Mouse (Mus musculus): ENCODE measurements at regions not wholly inside any gene's neighbourhood (a gene's known extent, or its start where the extent isn't known, plus 50 kb on each side); places are given as distances from the start of the nearest gene placed in this dataset.

DNA sequence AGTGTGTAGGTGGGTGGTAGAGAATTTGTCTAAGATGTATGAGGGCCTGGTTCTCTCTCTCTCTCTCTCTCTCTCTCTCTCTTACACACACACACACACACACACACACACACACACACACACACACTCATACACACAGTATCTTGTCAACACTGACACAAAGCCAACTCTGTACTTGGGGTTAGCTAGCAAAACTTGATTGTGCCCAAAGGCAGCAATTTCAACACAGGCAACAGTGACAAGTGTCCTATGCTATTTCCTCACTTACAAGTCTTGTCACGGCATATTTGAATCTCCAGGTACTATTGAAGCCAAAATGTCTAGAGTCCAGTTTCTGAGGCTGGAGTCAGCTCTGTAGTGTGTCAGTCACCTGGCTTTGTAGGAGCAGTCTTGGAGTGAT, 150.1 kb upstream of the Gm5148 start:
- no peak for DNase-seq
- intact Hi-C loops (cut with DNase I): loop anchor here (5.0 kb wide), 1 partner anchor 102 kb away; no protein-coding TSS in a partner anchor

GRCm38 (mm10) chr3:37872329-37872728, 148.0 kb upstream of the Gm5148 start:
- no peak for DNase-seq
- intact Hi-C loops (cut with DNase I): loop anchor here (5.0 kb wide), 1 partner anchor 100 kb away; no protein-coding TSS in a partner anchor

- intact Hi-C loops (cut with DNase I): loop anchor here (5.0 kb wide), 1 partner anchor 99 kb away; no protein-coding TSS in a partner anchor
- DNase-seq: no peak
Observed at GRCm38 (mm10) chr3:37871076-37871475, 146.8 kb upstream of the Gm5148 start.

DNA sequence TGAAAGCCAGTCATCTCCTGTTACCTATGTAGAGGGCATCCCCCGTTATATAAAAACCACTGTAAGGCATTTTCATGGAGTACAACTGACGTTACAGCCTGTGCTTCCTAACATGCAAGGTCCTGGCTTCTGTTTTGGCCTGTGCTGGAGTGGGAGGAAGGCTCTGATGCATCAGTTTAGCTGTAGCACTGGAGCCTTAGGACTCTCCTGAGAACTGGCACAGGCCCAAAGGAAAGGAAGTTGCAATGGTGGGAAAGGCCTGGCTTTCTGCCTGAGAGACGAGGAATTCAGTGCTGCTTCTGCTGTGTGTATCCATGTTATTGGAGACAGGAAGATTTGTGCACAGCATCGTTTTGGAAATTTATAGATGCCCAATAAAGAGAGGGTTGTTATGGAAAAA, 144.2 kb upstream of the Gm5148 start:
- peak; percentile 46 to 54 for DNase-seq
- intact Hi-C loops (cut with DNase I): no loop called here

DNA sequence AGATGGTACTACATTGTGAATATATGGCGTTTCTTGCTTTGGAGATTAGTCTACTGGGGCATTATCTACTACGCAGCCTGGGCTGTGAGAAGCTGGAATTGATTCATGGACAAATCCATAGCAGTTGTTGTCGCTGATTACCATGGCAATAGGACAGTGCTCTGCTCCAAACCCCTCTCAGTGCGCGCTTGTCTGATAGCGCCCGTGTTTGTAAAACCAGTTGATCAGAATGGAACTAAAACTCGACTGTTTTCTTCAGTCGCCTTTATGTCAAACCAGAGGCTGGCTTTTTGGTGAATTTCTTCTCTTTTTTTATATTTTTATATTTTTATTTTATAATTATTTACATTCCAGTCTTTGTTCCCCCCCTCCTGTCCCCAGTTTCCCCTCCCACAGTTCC, 138.5 kb upstream of the Gm5148 start:
- intact Hi-C loops (cut with DNase I): no loop called here
- DNase-seq: no peak

- DNase-seq: peak in 1 of 2 experiments; percentile 15
- intact Hi-C loops (cut with DNase I): no loop called here
Observed at GRCm38 (mm10) chr3:37860715-37861461, 136.6 kb upstream of the Gm5148 start.

GRCm38 (mm10) chr3:37860034-37860714, 135.9 kb upstream of the Gm5148 start:
- intact Hi-C loops (cut with DNase I): no loop called here
- DNase-seq: peak; percentile 51 to 52

DNA sequence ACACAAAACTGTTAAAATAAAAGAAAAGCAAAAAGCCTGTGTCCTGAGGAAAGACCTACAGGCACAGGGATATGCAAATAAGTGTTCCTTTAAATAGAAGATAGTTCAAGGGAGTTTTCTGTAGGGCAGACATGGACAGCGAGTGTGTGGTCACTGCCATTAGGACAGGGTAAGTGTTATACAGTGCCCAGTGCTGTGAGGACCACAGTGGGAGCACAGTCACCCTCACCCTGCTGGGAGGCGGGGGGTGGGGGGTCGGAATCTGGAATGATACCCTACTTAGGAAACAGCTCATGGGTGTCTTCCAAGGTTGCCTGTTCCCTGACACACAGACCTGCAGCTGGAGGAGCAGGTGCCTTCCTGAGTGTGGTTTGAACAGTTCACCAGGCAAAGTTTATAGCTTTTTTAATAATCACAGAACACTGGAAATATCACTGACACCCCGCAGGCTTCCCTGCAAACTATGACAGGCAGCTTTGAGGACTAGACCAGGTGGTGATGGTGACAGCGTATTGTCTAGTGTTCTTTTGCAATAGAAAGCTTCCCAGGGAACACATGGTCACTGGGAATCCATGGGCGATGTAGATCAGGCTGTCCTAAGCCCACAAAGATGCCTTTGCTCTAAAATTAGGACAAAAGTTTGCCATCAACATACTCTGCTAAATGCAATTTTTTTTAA, 134.5 kb upstream of the Gm5148 start:
- DNase-seq: no peak

DNA sequence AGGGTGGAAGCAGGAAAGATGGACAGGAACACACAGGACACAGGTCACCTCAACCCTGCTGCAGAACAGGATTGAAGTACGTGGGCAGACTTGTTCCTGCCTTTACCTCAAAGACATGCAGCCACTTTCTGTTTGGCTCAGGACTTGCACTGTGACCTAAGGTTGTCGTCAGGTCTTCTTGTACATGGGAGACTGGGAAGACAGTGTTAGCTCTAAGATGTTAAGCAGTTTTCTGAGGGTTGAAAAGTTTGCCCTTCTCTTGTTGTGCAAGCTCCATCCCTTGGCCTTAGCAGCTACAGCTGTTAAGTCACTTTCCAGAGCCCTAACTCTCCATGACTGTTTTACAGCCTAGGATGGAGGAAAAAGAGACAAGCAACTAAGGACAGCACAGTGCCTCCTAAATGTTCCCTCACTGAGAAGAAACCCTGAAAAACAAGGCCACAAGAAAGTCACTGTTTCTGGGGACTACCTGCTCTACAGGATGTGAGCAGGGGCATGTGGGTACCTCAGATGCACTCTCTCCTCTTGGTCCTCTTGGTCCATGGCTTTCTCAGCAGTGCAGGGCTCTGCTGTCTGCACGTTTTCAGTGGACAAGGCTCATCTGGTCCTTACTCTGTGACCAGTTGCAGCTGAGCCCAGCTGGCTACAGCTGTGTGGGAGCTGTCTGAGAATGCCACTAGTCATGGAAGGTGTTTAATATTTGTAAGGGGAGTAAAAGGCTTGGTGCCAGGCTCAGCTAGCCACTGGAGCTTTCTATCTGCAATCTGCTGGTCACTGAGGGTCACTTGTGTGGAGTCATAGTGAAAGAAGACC, 122.1 kb upstream of the Gm5148 start:
- peak; percentile 70 to 76 for DNase-seq
- intact Hi-C loops (cut with DNase I): no loop called here

More for the DNA sequence above, 134.5 kb upstream of the Gm5148 start:
- intact Hi-C loops (cut with DNase I): no loop called here

DNA sequence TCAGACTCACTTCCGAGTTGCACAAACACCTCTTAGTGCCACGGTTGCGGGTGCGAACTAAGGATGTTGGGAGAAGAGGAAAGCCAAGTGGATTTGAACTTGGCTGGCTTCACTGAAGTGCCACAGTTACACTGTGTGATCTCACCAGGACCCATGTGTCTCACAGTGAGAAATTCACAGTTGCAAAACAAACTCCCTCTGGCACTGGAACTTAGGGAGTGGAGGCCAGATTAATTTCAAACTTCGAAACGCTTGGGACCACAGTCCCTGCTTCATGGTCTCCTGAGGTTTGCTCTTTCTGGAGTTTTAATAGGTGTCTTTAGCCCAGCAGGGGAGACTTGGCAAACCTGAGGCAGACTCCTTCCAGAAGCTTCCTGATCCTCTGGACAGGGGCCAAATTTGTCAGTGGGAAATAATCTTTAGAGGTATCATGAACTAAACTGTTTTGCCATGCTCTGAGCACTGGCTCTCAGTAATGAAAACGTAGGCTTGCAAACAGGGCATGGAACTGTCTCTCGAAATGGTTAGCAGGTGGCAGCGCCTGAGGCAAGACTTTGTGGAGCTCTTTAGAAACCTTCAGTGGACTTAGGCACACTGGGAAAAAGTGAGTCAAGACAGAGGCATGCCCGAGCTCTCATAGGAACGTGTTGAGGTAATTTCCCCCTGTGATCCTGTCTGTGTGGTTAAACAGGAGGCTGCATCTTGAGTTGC, 121.2 kb upstream of the Gm5148 start:
- peak; percentile 29 to 50 for DNase-seq
- intact Hi-C loops (cut with DNase I): no loop called here

- no peak for DNase-seq
- intact Hi-C loops (cut with DNase I): no loop called here
Observed at GRCm38 (mm10) chr3:37844731-37845312, 120.5 kb upstream of the Gm5148 start.

GRCm38 (mm10) chr3:37842289-37842688, 118.0 kb upstream of the Gm5148 start:
- DNase-seq: no peak
- intact Hi-C loops (cut with DNase I): no loop called here

GRCm38 (mm10) chr3:37838896-37839295, 114.6 kb upstream of the Gm5148 start:
- intact Hi-C loops (cut with DNase I): no loop called here
- DNase-seq: peak; percentile 77 to 79

- intact Hi-C loops (cut with DNase I): no loop called here
- peak; percentile 24 to 53 for DNase-seq
Observed at GRCm38 (mm10) chr3:37836749-37837148, 112.5 kb upstream of the Gm5148 start.

DNA sequence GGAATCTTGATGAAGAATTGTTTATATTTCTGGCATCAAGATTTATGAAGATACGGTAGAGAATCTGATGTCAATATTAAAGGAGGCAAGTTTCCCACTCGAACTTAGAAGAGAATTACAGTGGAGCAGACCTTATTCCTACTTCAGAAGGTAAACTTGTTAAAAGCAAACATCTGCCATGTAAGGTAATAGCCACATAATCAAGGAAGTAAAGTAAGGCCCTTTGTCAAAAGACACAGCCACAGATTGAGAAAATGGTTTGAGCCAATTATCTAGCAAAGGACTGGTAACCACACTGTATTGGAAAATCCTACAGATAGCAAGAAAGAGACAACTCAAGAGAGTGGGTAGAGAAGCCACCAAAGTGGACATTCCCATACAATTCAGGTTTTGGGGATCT, 111.4 kb upstream of the Gm5148 start:
- intact Hi-C loops (cut with DNase I): no loop called here

DNA sequence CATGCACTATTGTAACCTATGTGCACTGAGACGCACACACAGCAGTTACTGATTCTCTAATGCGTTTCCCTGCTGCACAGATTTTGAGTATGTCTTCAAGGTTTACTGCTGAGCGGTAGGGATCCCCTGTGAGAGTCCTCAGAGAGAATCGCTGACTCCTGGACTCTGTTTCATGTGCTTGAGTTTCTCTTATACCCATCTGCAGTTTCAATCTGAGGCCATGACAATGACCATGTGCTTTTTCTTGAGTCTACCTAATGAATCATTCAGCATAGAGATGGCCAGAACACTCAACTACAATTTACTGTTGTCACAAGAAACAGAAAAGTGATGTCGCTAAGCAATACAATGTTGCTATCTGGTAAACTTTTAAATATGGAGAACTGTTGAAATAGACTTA, 110.8 kb upstream of the Gm5148 start:
- intact Hi-C loops (cut with DNase I): no loop called here
- DNase-seq: no peak

More for the DNA sequence above, 111.4 kb upstream of the Gm5148 start:
- DNase-seq: no peak

GRCm38 (mm10) chr3:37834626-37835025, 110.3 kb upstream of the Gm5148 start:
- intact Hi-C loops (cut with DNase I): no loop called here
- no peak for DNase-seq

- intact Hi-C loops (cut with DNase I): no loop called here
- no peak for DNase-seq
Observed at GRCm38 (mm10) chr3:37833387-37833786, 109.1 kb upstream of the Gm5148 start.

GRCm38 (mm10) chr3:37827546-37827945, 103.3 kb upstream of the Gm5148 start:
- intact Hi-C loops (cut with DNase I): no loop called here
- DNase-seq: no peak
